Mouse (Mus musculus) heart, embryonic 10.5 days (tissue): ENCODE measurements around the gene Fndc1. TPM values are rescaled to one million over a fixed set of nuclear protein-coding genes. Genes with fewer than 3 reads are reported as not detected.

Experiments used
- DNase-seq: peaks from one replicate; pipeline ENCODE4 v3.0.0-alpha.2; 2017; ENCODE audit warnings: low spot score
- H3K27ac ChIP-seq: fragments of 300-500 bp; sonication (generic); 2 replicates; pipeline ENCODE4 v1.5.1; 2016; ENCODE audit warnings: mild to moderate bottlenecking
- H3K27me3 ChIP-seq: fragments of 300-500 bp; sonication (generic); 2 replicates; pipeline ENCODE4 v1.6.1; 2016; ENCODE audit warnings: mild to moderate bottlenecking; ENCODE audit not compliant: poor library complexity, insufficient read depth, severe bottlenecking
- H3K36me3 ChIP-seq: fragments of 300-500 bp; sonication (generic); 2 replicates; pipeline ENCODE4 v1.6.1; 2016; ENCODE audit warnings: mild to moderate bottlenecking, moderate library complexity
- H3K4me1 ChIP-seq: fragments of 300-500 bp; sonication (generic); 2 replicates; pipeline ENCODE4 v1.6.1; 2016; ENCODE audit warnings: mild to moderate bottlenecking
- H3K4me3 ChIP-seq: fragments of 300-500 bp; sonication (generic); 2 replicates; pipeline ENCODE4 v1.5.1; 2016; ENCODE audit warnings: mild to moderate bottlenecking, moderate library complexity
- H3K9me3 ChIP-seq: fragments of 300-500 bp; sonication (generic); 2 replicates; pipeline ENCODE4 v1.6.1; 2016; ENCODE audit warnings: mild to moderate bottlenecking, moderate library complexity
- WGBS: fragments of 180-500 bp; shearing (Covaris S2); methylation state at CpG from one replicate; pipeline ENCODE4 v1.1.7; 2016; 5-methylcytosine and 5-hydroxymethylcytosine counted together
- polyA plus RNA-seq: library from polyadenylated mRNA; unstranded; fragments of >200 nt; fragmentation: Nextera tagmentation; extraction: Ambion mirVana; gene quantifications from 2 replicates; pipeline ENCODE4 v1.2.1, GENCODE M21; 2016

Gene Fndc1
- 0.48 and 0.60 TPM in 2 replicates for polyA plus RNA-seq

GRCm38 (mm10) chr17:7826819-7827515 is at the start of gene Fndc1:
Gene Fndc1 (minus strand): TSS chr17:7827302.
- H3K4me1 ChIP-seq, result peaks cover 14% of the 10 kb centered on the region
- H3K9me3 ChIP-seq, result no peaks in the 10 kb centered on the region
- WGBS, result 3% methylated on average over 58 of the region's 60 CpGs
- 0 out of 2 replicates have a peak within 1 kb of the TSS, but pooled peaks have one; percentile 56 for H3K27ac ChIP-seq
- H3K4me3 ChIP-seq, result peak within 1 kb of the TSS; percentile 68
- no peaks in the 10 kb centered on the region for H3K36me3 ChIP-seq
- DNase-seq, result no peak
- H3K27me3 ChIP-seq, result peaks cover 70% of the 10 kb centered on the region

- no peaks in the 10 kb centered on the region for H3K36me3 ChIP-seq
- no peaks in the 10 kb centered on the region; the same call in 1 of the 2 replicates for H3K27me3 ChIP-seq
- 91% methylated on average over 13 of the region's 13 CpGs for whole genome bisulfite sequencing
- H3K4me1 ChIP-seq, result peaks cover 6% of the 10 kb centered on the region
- H3K9me3 ChIP-seq, result no peaks in the 10 kb centered on the region
- no peak overlapping the region for H3K27ac ChIP-seq
- H3K4me3 ChIP-seq, result no peak overlapping the region
- DNase-seq, result no peak
Measured at GRCm38 (mm10) chr17:7876541-7876940, 49.4 kb upstream of the Fndc1 start.

DNA sequence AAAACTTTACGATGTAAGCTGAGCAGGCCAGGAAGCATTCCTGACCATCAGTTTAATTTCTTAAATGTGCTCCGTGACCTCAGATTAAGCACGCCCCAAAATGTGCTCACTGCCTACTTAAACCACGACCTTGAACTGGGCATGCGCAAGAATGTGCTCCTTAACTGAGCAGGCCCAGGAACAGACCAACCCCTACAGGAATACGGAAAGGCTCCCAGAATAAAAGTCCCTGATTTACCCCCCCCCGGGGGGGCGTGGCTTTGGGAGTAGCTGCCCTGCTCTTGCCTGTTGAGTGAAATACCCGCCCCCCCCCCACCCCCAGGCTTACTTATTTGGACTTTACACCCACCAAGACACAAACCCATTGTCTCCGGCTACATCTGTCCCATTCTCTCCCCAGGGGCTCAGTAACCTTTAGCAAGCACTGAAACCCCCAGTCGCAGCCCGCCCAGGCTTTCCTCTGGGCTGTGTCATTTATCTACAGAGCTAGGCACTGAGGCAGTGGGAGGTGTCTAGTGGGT is 48.9 kb upstream of the Fndc1 start:
- H3K4me3 ChIP-seq, result no peak overlapping the region
- peaks cover 6% of the 10 kb centered on the region for H3K4me1 ChIP-seq
- no peak for DNase-seq
- H3K9me3 ChIP-seq, result no peaks in the 10 kb centered on the region
- 47% methylated on average over 12 of the region's 12 CpGs for WGBS
- H3K36me3 ChIP-seq, result no peaks in the 10 kb centered on the region
- no peak overlapping the region for H3K27ac ChIP-seq
- no peaks in the 10 kb centered on the region; the same call in 1 of the 2 replicates for H3K27me3 ChIP-seq

DNA sequence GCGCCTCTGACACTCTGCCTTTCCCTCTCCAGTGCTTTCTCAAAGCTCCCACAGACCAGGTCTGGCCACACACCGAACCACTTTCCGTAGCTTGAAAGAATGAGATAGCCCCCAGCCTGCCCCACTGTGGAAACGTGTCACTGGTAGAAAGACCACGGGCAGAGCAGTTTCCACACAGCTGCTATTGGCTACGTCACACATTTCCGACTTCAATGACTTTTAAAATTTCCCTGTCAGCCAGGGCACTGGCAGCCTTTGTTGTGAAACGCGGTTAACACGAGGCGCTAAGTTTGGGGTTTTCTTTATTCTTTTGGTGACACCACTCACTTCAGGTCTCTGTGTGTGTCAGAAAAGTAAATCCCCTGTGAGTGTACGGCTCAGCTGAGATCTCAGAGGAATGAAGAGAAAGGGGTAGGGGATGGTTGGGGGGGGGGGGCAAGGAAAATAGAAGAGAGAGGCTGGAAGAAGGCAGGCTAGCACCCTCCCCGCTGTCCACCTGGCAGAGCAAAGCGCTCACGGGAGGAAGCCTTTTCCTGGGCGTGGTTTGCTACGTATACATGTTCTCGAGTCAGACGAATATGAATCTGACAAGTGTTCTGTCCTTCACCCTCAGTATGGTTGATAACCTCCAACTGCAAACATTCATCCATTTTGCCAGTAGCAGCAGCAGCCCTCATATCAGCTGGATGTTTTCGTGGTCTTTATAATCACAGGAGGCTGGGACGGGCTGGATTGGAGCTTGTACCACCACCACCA is 47.9 kb upstream of the Fndc1 start:
- DNase-seq, result no peak
- no peaks in the 10 kb centered on the region; the same call in 1 of the 2 replicates for H3K27me3 ChIP-seq
- H3K27ac ChIP-seq, result no peak overlapping the region
- H3K36me3 ChIP-seq, result no peaks in the 10 kb centered on the region
- 83% methylated on average over 21 of the region's 21 CpGs for WGBS
- peaks cover 6% of the 10 kb centered on the region for H3K4me1 ChIP-seq
- no peak overlapping the region for H3K4me3 ChIP-seq
- no peaks in the 10 kb centered on the region for H3K9me3 ChIP-seq

DNA sequence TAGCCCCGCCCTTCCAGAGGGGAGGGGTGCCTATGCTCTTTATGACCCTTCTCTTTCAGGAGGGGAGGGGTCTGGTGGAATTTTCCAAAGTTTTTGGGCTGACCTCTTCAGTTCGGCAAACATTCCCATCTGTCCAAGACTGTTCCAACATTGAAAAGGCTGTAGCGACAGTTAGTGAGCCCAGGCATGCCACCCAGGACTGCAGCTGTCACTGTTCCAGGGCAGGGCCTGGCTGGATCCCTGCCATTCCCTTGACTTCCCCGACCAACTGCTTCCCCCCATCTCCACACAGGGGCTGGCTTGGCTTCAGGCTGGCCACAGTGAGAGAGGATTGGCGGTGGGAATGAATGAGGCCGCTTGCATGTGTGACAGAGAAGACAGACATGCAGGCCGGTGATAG is 46.3 kb upstream of the Fndc1 start:
- H3K9me3 ChIP-seq, result no peaks in the 10 kb centered on the region
- H3K4me1 ChIP-seq, result peaks cover 6% of the 10 kb centered on the region
- WGBS, result 74% methylated on average over 7 of the region's 7 CpGs
- DNase-seq, result no peak
- no peak overlapping the region for H3K4me3 ChIP-seq
- no peak overlapping the region for H3K27ac ChIP-seq
- H3K27me3 ChIP-seq, result peaks cover 6% of the 10 kb centered on the region
- H3K36me3 ChIP-seq, result no peaks in the 10 kb centered on the region

DNA sequence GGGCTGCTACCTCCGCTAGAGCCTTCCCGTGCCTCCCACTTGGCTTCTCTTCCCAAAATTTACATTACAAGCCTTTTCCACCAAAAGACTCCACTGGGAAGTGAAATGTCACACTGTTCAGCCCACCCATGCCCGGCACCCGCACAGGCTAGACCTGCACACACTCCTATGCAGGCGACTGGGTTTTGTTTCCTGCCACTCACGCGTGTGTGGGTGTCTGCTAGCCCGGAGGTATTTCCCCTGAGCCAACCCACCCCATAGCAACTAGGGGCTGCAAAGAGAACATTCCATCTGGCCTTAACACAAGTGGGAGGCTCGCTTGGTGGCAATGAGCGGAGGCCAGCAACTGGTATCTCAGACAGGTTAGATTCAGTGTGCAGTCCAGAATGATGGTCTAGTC is 44.7 kb upstream of the Fndc1 start:
- no peaks in the 10 kb centered on the region for H3K9me3 ChIP-seq
- peaks cover 6% of the 10 kb centered on the region for H3K4me1 ChIP-seq
- H3K27me3 ChIP-seq, result peaks cover 10% of the 10 kb centered on the region
- WGBS, result 71% methylated on average over 10 of the region's 10 CpGs
- DNase-seq, result no peak
- no peak overlapping the region for H3K4me3 ChIP-seq
- no peaks in the 10 kb centered on the region for H3K36me3 ChIP-seq
- H3K27ac ChIP-seq, result no peak overlapping the region

GRCm38 (mm10) chr17:7870862-7871605 is 43.9 kb upstream of the Fndc1 start:
- Histone ChIP-seq H3K27ac (no peak overlapping the region), H3K9me3 (no peaks in the 10 kb centered on the region), H3K4me1 (peaks cover 7% of the 10 kb centered on the region), H3K27me3 (peaks cover 11% of the 10 kb centered on the region), H3K4me3 (no peak overlapping the region), H3K36me3 (no peaks in the 10 kb centered on the region)
- WGBS, result 83% methylated on average over 6 of the region's 6 CpGs
- DNase-seq, result no peak

DNA sequence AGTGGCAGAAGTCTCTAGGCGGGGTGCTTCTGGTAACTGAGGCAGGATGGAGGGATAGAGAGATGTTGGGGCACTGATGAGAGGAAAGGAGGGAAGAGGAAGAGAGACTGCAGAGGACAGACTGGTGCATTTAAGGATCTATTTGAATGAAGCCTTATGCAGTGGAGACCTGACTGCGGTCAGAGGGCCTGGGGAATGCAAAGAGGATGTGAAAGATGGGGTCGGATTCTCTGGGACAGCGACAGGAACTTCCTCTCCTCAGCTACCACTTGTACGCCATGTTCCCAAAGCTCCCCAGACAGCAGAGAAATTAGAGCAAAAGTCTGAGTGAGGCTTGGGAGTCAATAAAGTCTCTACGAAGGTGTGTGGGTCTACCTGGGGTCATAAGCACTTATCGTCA is 42.0 kb upstream of the Fndc1 start:
- H3K9me3 ChIP-seq, result no peaks in the 10 kb centered on the region
- no peak overlapping the region for H3K4me3 ChIP-seq
- 65% methylated on average over 7 of the region's 7 CpGs for WGBS
- 0 out of 2 replicates have a peak, but pooled peaks cover 4% of the 10 kb centered on the region for H3K4me1 ChIP-seq
- H3K36me3 ChIP-seq, result no peaks in the 10 kb centered on the region
- no peak overlapping the region for H3K27ac ChIP-seq
- no peak for DNase-seq
- H3K27me3 ChIP-seq, result peaks cover 11% of the 10 kb centered on the region; the same call in 1 of the 2 replicates

DNA sequence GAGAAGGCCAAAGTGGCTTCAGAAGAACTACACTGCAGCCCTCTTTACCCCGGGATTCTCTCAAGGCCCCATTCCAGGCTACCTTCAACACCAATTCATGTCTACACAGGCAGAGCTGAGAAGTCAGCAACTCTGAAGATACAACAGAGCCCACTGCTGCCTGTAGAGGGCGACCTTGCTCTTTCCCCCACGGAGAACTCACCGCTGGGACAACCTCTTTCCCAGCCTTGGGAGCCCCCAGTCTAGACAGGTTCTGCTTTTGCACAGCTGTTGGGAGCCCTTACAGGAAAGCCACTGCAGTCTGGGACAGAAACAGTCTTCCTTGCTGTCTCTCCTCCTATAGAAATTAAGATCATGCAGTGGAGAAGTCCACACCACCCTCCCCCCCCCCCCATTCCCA is 41.5 kb upstream of the Fndc1 start:
- Histone ChIP-seq H3K36me3 (no peaks in the 10 kb centered on the region), H3K4me3 (no peak overlapping the region), H3K27ac (no peak overlapping the region), H3K4me1 (0 out of 2 replicates have a peak, but pooled peaks cover 4% of the 10 kb centered on the region), H3K9me3 (no peaks in the 10 kb centered on the region), H3K27me3 (peaks cover 11% of the 10 kb centered on the region; the same call in 1 of the 2 replicates)
- no peak for DNase-seq
- WGBS, result 10% methylated on average over 4 of the region's 4 CpGs

DNA sequence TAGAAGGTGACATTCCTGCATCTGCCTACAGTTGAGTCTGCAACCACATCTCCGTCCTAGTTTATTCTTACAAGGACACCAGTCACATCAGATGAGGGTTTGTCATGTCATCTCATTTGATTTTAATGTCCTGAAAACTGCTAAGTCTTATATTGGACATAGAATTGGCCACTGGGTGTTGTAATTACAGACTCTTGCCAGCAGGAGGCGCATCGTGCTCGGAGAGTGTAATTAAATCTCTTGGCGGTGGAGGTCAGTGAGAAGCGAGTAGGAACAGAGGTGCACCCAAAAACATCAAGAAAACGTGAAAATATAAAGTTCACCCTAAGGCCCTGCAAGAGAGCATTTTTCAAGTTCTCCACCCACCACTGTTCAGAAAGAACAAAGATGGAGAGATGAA is 37.6 kb upstream of the Fndc1 start:
- no peak overlapping the region for H3K27ac ChIP-seq
- no peak overlapping the region for H3K4me3 ChIP-seq
- no peak for DNase-seq
- H3K4me1 ChIP-seq, result 0 out of 2 replicates have a peak, but pooled peaks cover 4% of the 10 kb centered on the region
- no peaks in the 10 kb centered on the region for H3K36me3 ChIP-seq
- H3K9me3 ChIP-seq, result no peaks in the 10 kb centered on the region
- H3K27me3 ChIP-seq, result peaks cover 15% of the 10 kb centered on the region; the same call in 1 of the 2 replicates
- 15% methylated on average over 7 of the region's 7 CpGs for WGBS

- 0 out of 2 replicates have a peak, but pooled peaks cover 4% of the 10 kb centered on the region for H3K4me1 ChIP-seq
- peaks cover 10% of the 10 kb centered on the region for H3K27me3 ChIP-seq
- no peak overlapping the region for H3K4me3 ChIP-seq
- H3K27ac ChIP-seq, result no peak overlapping the region
- no peak for DNase-seq
- WGBS, result 27% methylated on average over 4 of the region's 4 CpGs
- no peaks in the 10 kb centered on the region for H3K36me3 ChIP-seq
- H3K9me3 ChIP-seq, result no peaks in the 10 kb centered on the region
Measured at GRCm38 (mm10) chr17:7863745-7864144, 36.6 kb upstream of the Fndc1 start.

GRCm38 (mm10) chr17:7860845-7861360 is 33.8 kb upstream of the Fndc1 start:
- Histone ChIP-seq H3K27ac (no peak overlapping the region), H3K4me1 (no peaks in the 10 kb centered on the region), H3K4me3 (no peak overlapping the region), H3K9me3 (no peaks in the 10 kb centered on the region), H3K27me3 (peaks cover 4% of the 10 kb centered on the region), H3K36me3 (no peaks in the 10 kb centered on the region)
- DNase-seq, result no peak
- 45% methylated on average over 8 of the region's 8 CpGs for WGBS
